Mouse (Mus musculus) thymus, adult 2 months (tissue): Measurements from ENCODE around the gene Prrt3. TPM values are rescaled to one million over a fixed set of nuclear protein-coding genes. Genes with fewer than 3 reads are reported as not detected.
A peak's percentile ranks its signal among the peaks of the same experiment; 100 is the strongest.

ENCODE experiments used
- DNase-seq: peaks from one replicate; pipeline ENCODE4 v3.0.0; 2021
- H3K27ac ChIP-seq: fragments of 200-500 bp; 2 replicates; pipeline ENCODE4 v1.5.1; 2012; ENCODE audit warnings: low read length, control low read depth; ENCODE audit not compliant: control insufficient read depth, insufficient read depth
- H3K27me3 ChIP-seq: fragments of 200-500 bp; 2 replicates; pipeline ENCODE4 v1.6.1; 2012; ENCODE audit warnings: mild to moderate bottlenecking, low read length, moderate library complexity, mixed read lengths; ENCODE audit not compliant: control insufficient read depth, insufficient read depth
- H3K36me3 ChIP-seq: fragments of 200-500 bp; 2 replicates; pipeline ENCODE4 v1.6.1; 2012; ENCODE audit warnings: mild to moderate bottlenecking, low read length, moderate library complexity; ENCODE audit not compliant: control insufficient read depth, insufficient read depth
- H3K4me1 ChIP-seq: fragments of 200-500 bp; replicated peaks from 2 replicates; pipeline ENCODE4 v1.6.1; 2012; ENCODE audit warnings: low read length; ENCODE audit not compliant: control insufficient read depth, insufficient read depth
- H3K4me3 ChIP-seq: fragments of 200-500 bp; 2 replicates; pipeline ENCODE4 v1.5.1; 2012; ENCODE audit warnings: mild to moderate bottlenecking, low read length, control low read depth, moderate library complexity; ENCODE audit not compliant: control insufficient read depth, insufficient read depth
- CTCF ChIP-seq: fragments of 200-500 bp; IDR thresholded peaks from 2 replicates; pipeline ENCODE4 v1.5.1; 2012; ENCODE audit warnings: mild to moderate bottlenecking, control low read depth, low read length, moderate library complexity, borderline replicate concordance; ENCODE audit not compliant: control insufficient read depth, poor library complexity, insufficient read depth; ENCODE audit errors: extremely low read depth
- POLR2A ChIP-seq: fragments of 200-500 bp; IDR thresholded peaks from 2 replicates; pipeline ENCODE4 v1.6.1; 2012; ENCODE audit warnings: mild to moderate bottlenecking, low read length, control low read depth, moderate library complexity; ENCODE audit not compliant: control insufficient read depth, poor library complexity, insufficient read depth; ENCODE audit errors: extremely low read depth
- WGBS: fragments of 180-500 bp; shearing (Covaris S2); methylation state at CpG from one replicate; pipeline ENCODE4 v1.1.7; 2018; 5-methylcytosine and 5-hydroxymethylcytosine counted together
- polyA plus RNA-seq: library from polyadenylated mRNA; depleted of rRNA; stranded (reverse); fragments of >200 nt; gene quantifications from 2 replicates; pipeline ENCODE4 v1.2.3, GENCODE M21; 2012

Gene Prrt3
- polyA plus RNA-seq, 1 experiment = 0.16 TPM

GRCm38 (mm10) chr6:113492101-113492864 is 9.4 kb downstream of the Prrt3 start:
- WGBS = 94% methylated on average over 24 of the region's 24 CpGs
- peaks cover 43% of the 10 kb centered on the region for H3K4me1 ChIP-seq
- no peak overlapping the region for H3K27ac ChIP-seq
- no peak for TF ChIP-seq POLR2A
- TF ChIP-seq CTCF = no peak
- no peaks in the 10 kb centered on the region for H3K36me3 ChIP-seq
- no peaks in the 10 kb centered on the region; the same call in 1 of the 2 replicates for H3K27me3 ChIP-seq
- no peak for DNase-seq
- H3K4me3 ChIP-seq = no peak overlapping the region

DNA sequence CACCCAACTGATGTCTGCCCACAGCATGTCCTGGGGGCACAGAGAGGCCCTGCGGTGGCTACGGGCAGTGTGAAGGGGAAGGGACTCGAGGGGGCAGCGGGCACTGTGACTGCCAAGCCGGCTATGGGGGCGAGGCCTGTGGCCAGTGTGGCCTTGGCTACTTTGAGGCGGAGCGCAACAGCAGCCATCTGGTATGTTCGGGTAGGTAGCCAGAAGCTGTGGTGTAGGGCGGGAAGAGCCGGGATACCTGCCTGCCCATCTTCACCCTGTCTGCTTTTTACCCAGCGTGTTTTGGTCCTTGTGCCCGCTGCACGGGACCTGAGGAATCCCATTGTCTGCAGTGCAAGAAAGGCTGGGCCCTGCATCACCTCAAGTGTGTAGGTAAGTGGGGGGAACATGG is 12.3 kb downstream of the Prrt3 start:
- Histone ChIP-seq H3K4me3 (no peak overlapping the region), H3K4me1 (peaks cover 33% of the 10 kb centered on the region), H3K27ac (no peak overlapping the region), H3K27me3 (no peaks in the 10 kb centered on the region), H3K36me3 (no peaks in the 10 kb centered on the region)
- 98% methylated on average over 14 of the region's 14 CpGs for WGBS
- no peak for DNase-seq
- TF ChIP-seq POLR2A (no peak), CTCF (no peak)

DNA sequence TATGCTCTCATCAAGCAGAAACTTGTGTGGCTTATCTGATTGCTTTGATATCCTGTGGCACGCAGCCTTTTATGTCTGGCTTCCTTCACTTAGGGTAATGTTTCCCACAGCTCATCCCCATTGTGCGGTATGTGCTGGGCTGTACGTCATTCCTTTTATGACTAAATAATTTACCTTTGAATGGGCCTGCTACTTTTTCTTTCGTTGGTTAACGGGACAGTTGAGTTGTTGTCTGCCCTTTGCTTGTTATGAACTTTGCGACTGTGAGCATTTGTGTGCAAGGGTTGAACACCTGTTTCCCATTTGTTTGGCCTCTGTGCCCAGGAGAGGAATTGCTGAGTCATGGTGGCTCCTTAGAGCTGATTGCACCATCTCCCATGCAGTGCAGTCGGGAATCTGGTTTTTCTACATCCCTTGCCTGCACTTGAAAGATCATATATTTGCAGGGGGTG is 14.6 kb downstream of the Prrt3 start:
- H3K36me3 ChIP-seq = no peaks in the 10 kb centered on the region
- H3K4me3 ChIP-seq = no peak overlapping the region
- H3K27me3 ChIP-seq = no peaks in the 10 kb centered on the region
- peak; percentile 27 for DNase-seq
- H3K27ac ChIP-seq = no peak overlapping the region
- peaks cover 32% of the 10 kb centered on the region for H3K4me1 ChIP-seq
- TF ChIP-seq POLR2A (no peak), CTCF (no peak)
- 3% methylated on average over 7 of the region's 7 CpGs for WGBS

DNA sequence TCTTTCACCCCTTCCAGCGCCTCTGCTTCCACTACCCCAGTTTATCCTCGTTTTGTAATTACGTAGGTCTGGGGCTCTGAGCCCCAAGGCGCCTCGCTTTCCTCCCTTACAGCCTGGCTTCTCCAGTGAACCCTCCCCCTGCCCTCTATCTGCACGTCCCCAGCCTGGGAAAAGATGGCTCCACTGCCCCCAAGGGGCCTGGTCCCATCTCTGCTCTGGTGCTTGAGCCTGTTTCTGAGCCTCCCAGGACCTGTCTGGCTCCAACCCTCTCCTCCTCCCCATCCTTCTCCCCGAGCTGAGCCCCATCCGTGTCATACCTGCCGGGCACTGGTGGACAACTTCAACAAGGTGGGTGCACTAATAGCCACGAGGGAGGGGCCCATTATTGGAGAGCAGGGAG is 18.0 kb downstream of the Prrt3 start:
- no peak for TF ChIP-seq POLR2A
- no peak for TF ChIP-seq CTCF
- Histone ChIP-seq H3K27ac (peak overlapping the region; percentile 25; the same call in 1 of the 2 replicates), H3K4me1 (peaks cover 29% of the 10 kb centered on the region), H3K4me3 (peak overlapping the region; percentile 70), H3K27me3 (no peaks in the 10 kb centered on the region), H3K36me3 (no peaks in the 10 kb centered on the region)
- DNase-seq = peak; percentile 21
- WGBS = 22% methylated on average over 10 of the region's 10 CpGs

- no peaks in the 10 kb centered on the region for H3K27me3 ChIP-seq
- WGBS = under 1% methylated on average over 26 of the region's 26 CpGs
- no peaks in the 10 kb centered on the region for H3K36me3 ChIP-seq
- H3K4me1 ChIP-seq = peaks cover 26% of the 10 kb centered on the region
- peak within 1 kb of the TSS; percentile 70 for H3K4me3 ChIP-seq
- DNase-seq = peak; percentile 92
- peak within 1 kb of the TSS; percentile 25; the same call in 1 of the 2 replicates for H3K27ac ChIP-seq
- TF ChIP-seq CTCF (no peak), POLR2A (peak; percentile 25; the same call in 1 of the 2 replicates)
These were observed 18.6 kb downstream of the Prrt3 start, which contains the start of gene Creld1 for GRCm38 (mm10) chr6:113483100-113483615. TSS of gene Creld1 (plus strand) at chr6:113483297.

GRCm38 (mm10) chr6:113482477-113483099 is 19.1 kb downstream of the Prrt3 start:
- TF ChIP-seq CTCF (no peak), POLR2A (no peak)
- H3K36me3 ChIP-seq = no peaks in the 10 kb centered on the region
- no peak for DNase-seq
- H3K4me3 ChIP-seq = peak overlapping the region; percentile 70
- H3K27me3 ChIP-seq = no peaks in the 10 kb centered on the region
- WGBS = 3% methylated on average over 63 of the region's 65 CpGs
- peak overlapping the region; percentile 8; the same call in 1 of the 2 replicates for H3K27ac ChIP-seq
- H3K4me1 ChIP-seq = peaks cover 21% of the 10 kb centered on the region
